Mouse (Mus musculus): ENCODE measurements at regions not wholly inside any gene's neighbourhood (a gene's known extent, or its start where the extent isn't known, plus 50 kb on each side); places are given as distances from the start of the nearest gene placed in this dataset.
"Not testable (repeated sequence)": the region's sequence is repeated elsewhere in the genome, so short reads cannot be mapped to it uniquely, and the experiment has no call there.

- H3K27ac ChIP-seq = no peak overlapping the region
- no peak for TF ChIP-seq CTCF (conservative IDR thresholded peaks at IDR 0.05)
- no peak for DNase-seq (ENCODE audit: low spot score in 2 of 2)
- H3K4me3 ChIP-seq = no peak overlapping the region
Measured at GRCm38 (mm10) chr7:73827549-73827948, 87.4 kb downstream of the Fam174b start.

GRCm38 (mm10) chr7:73830581-73830980 is 90.5 kb downstream of the Fam174b start:
- Histone ChIP-seq H3K27ac (no peak overlapping the region), H3K4me3 (no peak overlapping the region)
- TF ChIP-seq CTCF (conservative IDR thresholded peaks at IDR 0.05) = no peak
- DNase-seq (ENCODE audit: low spot score in 2 of 2) = no peak

GRCm38 (mm10) chr7:73840381-73840780 is 100.3 kb downstream of the Fam174b start:
- no peak for TF ChIP-seq CTCF (conservative IDR thresholded peaks at IDR 0.05)
- DNase-seq (ENCODE audit: low spot score in 2 of 2) = no peak
- no peak overlapping the region for H3K27ac ChIP-seq
- no peak overlapping the region for H3K4me3 ChIP-seq

- no peak overlapping the region for H3K27ac ChIP-seq
- no peak for DNase-seq (ENCODE audit: low spot score in 2 of 2)
- no peak for TF ChIP-seq CTCF (conservative IDR thresholded peaks at IDR 0.05)
- H3K4me3 ChIP-seq = no peak overlapping the region
Measured at GRCm38 (mm10) chr7:73852184-73852583, 112.1 kb downstream of the Fam174b start.

- DNase-seq (ENCODE audit: low spot score in 2 of 2); H3K4me3 ChIP-seq; H3K27ac ChIP-seq: not testable (repeated sequence)
Measured at GRCm38 (mm10) chr7:73853296-73853950, 113.3 kb downstream of the Fam174b start.

- TF ChIP-seq CTCF (conservative IDR thresholded peaks at IDR 0.05) = peak; percentile 86
- DNase-seq (ENCODE audit: low spot score in 2 of 2) = peak in 1 of 2 experiments; percentile 58
- Histone ChIP-seq H3K27ac (no peak overlapping the region), H3K4me3 (no peak overlapping the region)
Measured at GRCm38 (mm10) chr7:73855489-73855888, 115.4 kb downstream of the Fam174b start.

- DNase-seq (ENCODE audit: low spot score in 2 of 2) = no peak
- H3K27ac ChIP-seq = no peak overlapping the region
- no peak for TF ChIP-seq CTCF (conservative IDR thresholded peaks at IDR 0.05)
- H3K4me3 ChIP-seq = no peak overlapping the region
Measured at GRCm38 (mm10) chr7:73856908-73857307, 116.8 kb downstream of the Fam174b start.

GRCm38 (mm10) chr7:73865086-73865485 is 125.0 kb downstream of the Fam174b start:
- Histone ChIP-seq H3K4me3 (no peak overlapping the region), H3K27ac (no peak overlapping the region)
- no peak for DNase-seq (ENCODE audit: low spot score in 2 of 2)
- 0 out of 2 replicates have a peak, but pooled peaks have one; percentile 27 for TF ChIP-seq CTCF (conservative IDR thresholded peaks at IDR 0.05)

GRCm38 (mm10) chr7:73872181-73872580 is 132.1 kb downstream of the Fam174b start:
- DNase-seq (ENCODE audit: low spot score in 2 of 2) = no peak
- Histone ChIP-seq H3K4me3 (no peak overlapping the region), H3K27ac (no peak overlapping the region)
- TF ChIP-seq CTCF (conservative IDR thresholded peaks at IDR 0.05) = no peak

GRCm38 (mm10) chr7:73881252-73882042 is 132.0 kb downstream of the St8sia2 start:
- Histone ChIP-seq H3K27ac (no peak overlapping the region), H3K4me3 (no peak overlapping the region)
- no peak for TF ChIP-seq CTCF (conservative IDR thresholded peaks at IDR 0.05)
- DNase-seq (ENCODE audit: low spot score in 2 of 2) = no peak

- no peak overlapping the region for H3K4me3 ChIP-seq
- no peak for DNase-seq (ENCODE audit: low spot score in 2 of 2)
- no peak overlapping the region for H3K27ac ChIP-seq
- TF ChIP-seq CTCF (conservative IDR thresholded peaks at IDR 0.05) = peak; percentile 33
Measured at GRCm38 (mm10) chr7:73886152-73886551, 127.3 kb downstream of the St8sia2 start.

Measured in layer of hippocampus, adult 2 months (tissue).